ENCODE assay signal across 8 mouse cellular contexts in genomic region chr10:96750861-96751260, GRCm38 (mm10).
A peak's percentile ranks its signal among the peaks of the same experiment; 100 is the strongest.
DNase-seq lines count a peak whose midpoint lies in the region; ATAC-seq lines count a peak whose summit lies in the region.

No protein-coding gene starts in this region.

- H3K27ac ChIP-seq in midbrain, embryonic 11.5 days (ENCODE audit: low read depth, low read length) = no peak overlapping the region
- H3K27ac ChIP-seq in midbrain, embryonic 13.5 days = no peak overlapping the region
- H3K27ac ChIP-seq in brown adipose tissue, adult 24 weeks (replicated peaks; ENCODE audit: low read depth, low read length) = peak overlapping the region; percentile 18; the same call in 1 of the 2 replicates
- H3K27ac ChIP-seq in heart, embryonic 10.5 days = peak overlapping the region; percentile 52; the same call in 1 of the 2 replicates

- intact Hi-C loops in gastrocnemius, postnatal 14 days (cut with DNase I; ENCODE audit: low total_unique reads) = no loop called here

- ATAC-seq in midbrain, embryonic 11.5 days (ENCODE audit: low FRiP score) = no peak; the same call in 1 of the 2 replicates
- no peak for ATAC-seq in midbrain, embryonic 13.5 days

- no peak overlapping the region for H3K9ac ChIP-seq in midbrain, embryonic 11.5 days (ENCODE audit: low read length)
- no peak overlapping the region for H3K9ac ChIP-seq in midbrain, embryonic 13.5 days (replicated peaks)

- no peaks in the 10 kb centered on the region for H3K9me3 ChIP-seq in midbrain, embryonic 11.5 days (ENCODE audit: control insufficient read depth, low read length)
- no peaks in the 10 kb centered on the region for H3K9me3 ChIP-seq in midbrain, embryonic 13.5 days
- H3K9me3 ChIP-seq in heart, embryonic 10.5 days = no peaks in the 10 kb centered on the region

- DNase-seq in midbrain, embryonic 11.5 days (ENCODE audit: low spot score, missing footprints) = peak; percentile 85
- no peak for DNase-seq in heart, embryonic 10.5 days (ENCODE audit: low spot score)
- DNase-seq in kidney, postnatal 14 days = peak; percentile 37
- DNase-seq in T-cell, adult 2 months (ENCODE audit: low spot score) = no peak
- DNase-seq in right cerebral cortex, postnatal 10 days (ENCODE audit: low spot score in 2 of 2) = no peak
- DNase-seq in gastrocnemius, postnatal 14 days = no peak

- 66% methylated on average over 5 of the region's 5 CpGs for WGBS in midbrain, embryonic 11.5 days
- WGBS in midbrain, embryonic 13.5 days = 61% methylated on average over 5 of the region's 5 CpGs
- WGBS in heart, embryonic 10.5 days = 48% methylated on average over 5 of the region's 5 CpGs

- H3K36me3 ChIP-seq in midbrain, embryonic 11.5 days (ENCODE audit: control insufficient read depth, insufficient read depth, low read length) = no peaks in the 10 kb centered on the region
- no peaks in the 10 kb centered on the region for H3K36me3 ChIP-seq in midbrain, embryonic 13.5 days
- no peaks in the 10 kb centered on the region for H3K36me3 ChIP-seq in heart, embryonic 10.5 days

- H3K4me3 ChIP-seq in midbrain, embryonic 11.5 days (ENCODE audit: low read depth, low read length) = no peak overlapping the region
- no peak overlapping the region for H3K4me3 ChIP-seq in midbrain, embryonic 13.5 days (replicated peaks)
- no peak overlapping the region for H3K4me3 ChIP-seq in brown adipose tissue, adult 24 weeks (ENCODE audit: insufficient read depth, low read depth, low read length)
- H3K4me3 ChIP-seq in heart, embryonic 10.5 days = no peak overlapping the region

- no peak overlapping the region for H3K4me2 ChIP-seq in midbrain, embryonic 11.5 days
- H3K4me2 ChIP-seq in midbrain, embryonic 13.5 days (replicated peaks) = no peak overlapping the region

- H3K4me1 ChIP-seq in midbrain, embryonic 11.5 days (ENCODE audit: control insufficient read depth, insufficient read depth, low read length) = peaks cover 18% of the 10 kb centered on the region
- peaks cover 39% of the 10 kb centered on the region for H3K4me1 ChIP-seq in midbrain, embryonic 13.5 days (replicated peaks)
- peaks cover 15% of the 10 kb centered on the region for H3K4me1 ChIP-seq in brown adipose tissue, adult 24 weeks (ENCODE audit: control insufficient read depth, insufficient read depth, insufficient read length, low read length)
- peaks cover 20% of the 10 kb centered on the region for H3K4me1 ChIP-seq in heart, embryonic 10.5 days

- no peaks in the 10 kb centered on the region for H3K27me3 ChIP-seq in midbrain, embryonic 11.5 days (ENCODE audit: control insufficient read depth, insufficient read depth, low read length)
- H3K27me3 ChIP-seq in midbrain, embryonic 13.5 days = no peaks in the 10 kb centered on the region
- H3K27me3 ChIP-seq in heart, embryonic 10.5 days (ENCODE audit: insufficient read depth, poor library complexity, severe bottlenecking) = no peaks in the 10 kb centered on the region

Comparison
In these comparisons a context has a peak if more than half of its experiments do, and no peak if none do; other contexts are left out.
1. DNase-seq: peak in midbrain, embryonic 11.5 days (single experiment) and kidney, postnatal 14 days (single experiment); none in heart, embryonic 10.5 days (single experiment), T-cell, adult 2 months (single experiment), right cerebral cortex, postnatal 10 days (0 of 2) and gastrocnemius, postnatal 14 days (single experiment).
2. H3K27ac ChIP-seq: peak in brown adipose tissue, adult 24 weeks (single experiment) and heart, embryonic 10.5 days (single experiment); none in midbrain, embryonic 11.5 days (single experiment) and midbrain, embryonic 13.5 days (single experiment).